Mouse (Mus musculus): ENCODE measurements around the gene Lrrc39.
"Not testable (repeated sequence)": the region's sequence is repeated elsewhere in the genome, so short reads cannot be mapped to it uniquely, and the experiment has no call there.

Lrrc39 gene

DNA sequence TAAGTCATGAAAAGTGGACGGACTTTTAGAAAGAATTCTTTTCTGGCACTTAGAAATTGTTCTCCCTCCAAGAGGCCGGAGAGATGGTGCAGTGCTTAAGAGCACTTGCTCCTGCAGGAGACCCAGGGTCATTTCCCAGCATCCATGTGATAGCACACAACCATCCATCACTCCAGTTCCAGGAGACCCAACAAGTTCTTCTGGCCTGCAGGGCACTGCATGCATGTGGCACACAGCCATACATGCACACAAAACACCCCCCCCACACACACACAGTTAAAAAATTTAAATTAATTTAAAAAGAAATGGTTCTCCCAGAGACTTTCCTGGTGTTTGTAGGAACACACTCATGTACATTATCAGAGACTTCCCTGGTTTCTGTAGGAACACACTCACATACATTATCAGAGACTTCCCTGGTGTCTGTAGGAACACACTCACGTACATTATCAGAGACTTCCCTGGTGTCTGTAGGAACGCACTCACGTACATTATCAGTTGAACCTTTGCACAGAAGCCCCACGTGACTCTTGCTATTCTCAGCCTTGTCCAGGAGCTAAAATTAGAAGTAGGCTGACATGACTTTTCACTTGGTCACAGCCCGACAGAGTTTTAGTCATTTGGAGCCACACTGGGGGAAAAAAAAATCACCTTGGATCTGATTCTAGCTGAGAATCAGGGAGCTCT, at the start of gene Lrrc39:
Lrrc39 (plus strand) TSS at position 566 of the 687 bp plus-strand sequence.
- DNase-seq (ENCODE audit: low spot score) = no peak

- no peak for DNase-seq (ENCODE audit: low spot score)
Observed at GRCm38 (mm10) chr3:116520141-116520761, 42.5 kb upstream of the Lrrc39 start.

- no peak for DNase-seq (ENCODE audit: low spot score)
Observed at GRCm38 (mm10) chr3:116529741-116530140, 33.0 kb upstream of the Lrrc39 start.

- DNase-seq (ENCODE audit: low spot score) = no peak
Observed at GRCm38 (mm10) chr3:116530826-116531225, 31.9 kb upstream of the Lrrc39 start.

GRCm38 (mm10) chr3:116536428-116537199, 26.2 kb upstream of the Lrrc39 start:
- DNase-seq (ENCODE audit: low spot score) = no peak

- no peak for DNase-seq (ENCODE audit: low spot score)
Observed at GRCm38 (mm10) chr3:116537200-116537573, 25.6 kb upstream of the Lrrc39 start.

GRCm38 (mm10) chr3:116542070-116542469, 20.7 kb upstream of the Lrrc39 start:
- DNase-seq (ENCODE audit: low spot score) = no peak

DNA sequence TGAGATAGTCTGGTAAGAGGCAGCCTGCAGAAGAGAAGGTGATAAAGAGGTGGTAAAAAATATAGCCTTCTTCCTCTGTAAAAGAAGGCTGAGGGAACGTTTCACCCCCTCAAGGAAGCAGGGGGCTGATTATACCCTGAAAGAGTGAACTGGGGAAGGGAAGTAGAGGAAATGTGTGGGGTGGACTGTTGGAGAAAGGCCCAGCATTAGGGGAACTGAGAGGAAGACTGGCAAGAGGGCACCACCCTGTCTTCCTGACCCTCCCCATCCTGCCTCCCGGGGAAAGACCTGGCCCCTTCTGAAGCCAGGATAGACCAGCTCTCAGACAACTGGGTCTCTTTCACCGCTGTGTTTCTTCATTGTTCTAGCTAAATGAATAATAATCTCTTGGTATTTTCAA, 20.2 kb upstream of the Lrrc39 start:
- DNase-seq (ENCODE audit: low spot score) = no peak

DNA sequence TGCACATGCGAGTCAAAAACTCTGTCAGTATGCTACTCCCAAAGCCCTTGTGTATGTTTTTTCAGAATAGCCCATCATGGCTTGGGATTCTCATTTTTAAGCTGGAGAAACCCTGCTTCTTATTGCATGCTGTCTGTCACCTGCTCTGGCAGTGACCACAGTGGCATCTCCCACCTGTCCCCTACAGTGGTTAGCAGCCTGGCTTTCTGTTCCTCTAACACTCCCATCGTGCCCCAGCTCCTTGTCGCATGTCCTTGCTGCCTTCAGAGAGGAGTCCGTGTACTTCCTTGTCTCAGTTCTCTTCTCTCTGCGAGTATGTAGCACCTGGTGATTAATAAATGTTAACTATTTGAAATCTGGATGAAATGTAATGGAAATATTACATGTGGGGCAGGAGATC, 15.3 kb upstream of the Lrrc39 start:
- DNase-seq (ENCODE audit: low spot score) = no peak

DNA sequence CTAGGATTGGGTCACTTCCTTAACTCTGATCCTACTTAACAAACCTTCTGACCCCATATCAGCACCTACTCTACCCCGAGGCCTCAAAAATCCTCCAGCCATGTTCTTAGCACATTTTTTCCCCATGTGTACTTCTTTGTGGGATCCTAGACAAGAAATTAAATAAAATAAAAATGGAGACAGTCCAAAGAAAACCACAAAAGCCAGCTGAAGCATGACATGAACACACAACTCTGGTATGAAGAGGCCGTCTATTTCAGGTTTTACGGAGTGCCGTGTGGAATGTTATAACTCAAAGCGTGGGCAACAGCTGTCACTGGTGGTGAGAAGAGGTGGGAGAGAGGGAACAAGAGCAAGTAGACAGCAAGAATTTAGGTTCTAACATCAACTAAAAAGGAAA, 11.4 kb upstream of the Lrrc39 start:
- DNase-seq (ENCODE audit: low spot score) = no peak

DNA sequence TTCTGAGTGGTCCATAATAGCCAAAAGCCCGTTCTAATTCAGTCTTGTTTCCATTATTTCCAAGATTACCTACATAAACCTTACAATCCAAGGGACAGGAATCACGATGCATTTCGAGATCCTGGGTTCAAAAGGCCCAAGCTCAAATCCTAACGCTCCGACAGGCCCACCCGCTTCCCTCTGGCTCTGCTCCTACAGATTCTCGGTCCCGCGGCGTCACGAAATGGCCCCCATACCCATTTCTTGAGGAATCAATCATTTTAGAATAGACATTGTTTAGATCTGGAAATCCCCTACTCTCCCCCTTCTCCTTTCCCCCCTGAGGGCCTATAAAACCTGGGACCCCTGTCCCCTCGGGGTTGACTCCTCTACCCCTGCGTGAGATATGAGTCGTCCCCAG, 1.5 kb upstream of the Lrrc39 start:
- not testable (repeated sequence) for DNase-seq (ENCODE audit: low spot score)

- DNase-seq (ENCODE audit: low spot score) = no peak
Observed at GRCm38 (mm10) chr3:116563095-116563492, 321 bp downstream of the Lrrc39 start.

GRCm38 (mm10) chr3:116570628-116571027, 7.9 kb downstream of the Lrrc39 start:
- DNase-seq (ENCODE audit: low spot score) = no peak

GRCm38 (mm10) chr3:116577286-116577685, 14.5 kb downstream of the Lrrc39 start:
- DNase-seq (ENCODE audit: low spot score) = no peak

- DNase-seq (ENCODE audit: low spot score) = peak; percentile 30
Observed at GRCm38 (mm10) chr3:116582201-116582600, 19.4 kb downstream of the Lrrc39 start.

DNA sequence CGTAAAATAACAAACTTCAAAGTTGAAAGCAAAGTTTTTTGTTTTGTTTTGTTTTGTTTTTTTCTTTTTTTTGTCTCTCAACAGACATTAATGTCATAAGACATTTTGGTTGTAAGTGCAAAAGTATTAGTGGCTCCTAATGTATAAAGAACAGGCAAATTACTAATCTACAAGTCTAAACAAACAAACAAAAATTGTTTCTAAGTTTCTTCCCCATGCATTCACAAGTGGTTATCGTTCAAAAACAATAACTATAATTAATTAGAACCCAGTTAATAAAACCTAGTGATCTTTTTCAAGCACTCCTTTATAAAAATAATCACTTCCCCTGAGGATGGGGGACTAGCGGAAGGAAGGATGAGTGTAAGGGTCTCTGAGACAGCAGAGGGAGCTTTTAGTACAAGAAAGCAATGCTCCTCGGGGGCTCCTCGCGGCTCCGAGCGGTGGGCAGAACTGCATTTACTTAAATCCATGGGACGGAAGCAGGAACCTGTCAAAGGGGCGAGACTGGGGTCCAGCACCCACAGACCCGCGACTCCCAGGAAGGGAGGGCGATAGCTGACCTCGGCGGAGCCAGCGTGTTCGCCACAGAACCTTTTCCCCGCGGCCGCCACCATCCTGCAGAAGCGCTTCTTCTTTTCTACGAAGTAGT, 31.4 kb downstream of the Lrrc39 start:
- DNase-seq (ENCODE audit: low spot score) = no peak

DNA sequence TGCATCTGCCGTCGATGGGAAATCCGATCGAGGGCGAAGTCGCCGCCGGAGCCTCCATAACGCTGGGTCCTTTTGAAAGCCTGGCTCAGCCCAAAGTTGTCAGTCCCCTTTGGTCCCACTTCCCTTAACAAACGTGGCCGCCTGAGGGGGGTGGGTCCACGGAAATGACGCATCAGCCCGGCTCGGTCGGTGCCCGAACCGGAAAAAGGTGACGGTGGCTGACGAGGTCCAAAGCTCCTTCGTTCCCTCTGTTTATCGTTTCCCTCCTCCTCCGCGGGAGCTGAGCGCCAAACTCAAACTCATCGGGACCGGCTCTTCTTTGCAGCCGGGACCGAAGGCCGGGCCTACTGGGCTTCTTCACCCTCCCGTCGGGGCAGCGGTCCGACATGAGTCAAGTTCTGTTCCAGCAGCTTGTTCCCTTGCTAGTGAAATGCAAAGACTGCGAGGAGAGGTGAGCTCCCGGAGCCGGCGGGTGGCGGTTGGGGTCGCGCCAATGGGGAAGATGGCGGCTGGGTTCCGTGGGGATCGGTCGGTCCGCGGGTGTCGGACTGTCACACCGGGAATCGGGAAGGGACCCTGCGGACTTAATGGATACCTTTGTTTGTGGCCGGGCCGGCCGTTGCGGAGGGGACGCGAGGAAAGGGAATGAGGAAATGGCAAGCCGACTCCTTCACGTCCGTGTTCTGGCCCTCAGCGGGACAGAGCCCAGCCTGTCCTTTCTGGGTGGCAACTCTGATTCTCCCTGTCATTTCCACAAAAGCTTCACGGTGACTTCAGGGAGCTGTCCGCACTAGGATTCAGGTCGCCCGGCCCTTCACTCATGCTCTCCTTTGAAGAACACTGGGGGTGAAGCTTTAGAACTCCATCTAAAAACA, 32.2 kb downstream of the Lrrc39 start, which contains the start of gene Sass6:
Sass6 (plus strand) TSS at position 255 of the 875 bp plus-strand sequence.
- peak; percentile 92 for DNase-seq (ENCODE audit: low spot score)

DNA sequence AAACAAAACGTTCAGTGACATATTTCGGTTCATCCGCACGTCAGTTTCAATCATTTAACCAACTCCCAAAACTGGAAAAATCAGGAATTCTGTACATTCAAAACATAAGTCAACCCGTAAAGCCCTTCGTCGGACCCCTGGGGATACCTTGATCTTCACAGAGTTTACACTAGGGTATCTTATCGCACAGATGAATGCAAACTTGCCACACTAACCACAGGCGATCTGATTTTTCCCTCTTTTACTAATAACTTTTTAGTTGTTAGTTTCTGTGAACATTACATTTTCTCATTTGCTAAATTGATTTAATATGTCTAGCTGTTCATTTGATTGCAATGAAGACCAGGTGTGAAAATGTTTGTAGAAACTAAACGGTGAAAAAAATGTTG, 32.8 kb downstream of the Lrrc39 start:
- no peak for DNase-seq (ENCODE audit: low spot score)

DNA sequence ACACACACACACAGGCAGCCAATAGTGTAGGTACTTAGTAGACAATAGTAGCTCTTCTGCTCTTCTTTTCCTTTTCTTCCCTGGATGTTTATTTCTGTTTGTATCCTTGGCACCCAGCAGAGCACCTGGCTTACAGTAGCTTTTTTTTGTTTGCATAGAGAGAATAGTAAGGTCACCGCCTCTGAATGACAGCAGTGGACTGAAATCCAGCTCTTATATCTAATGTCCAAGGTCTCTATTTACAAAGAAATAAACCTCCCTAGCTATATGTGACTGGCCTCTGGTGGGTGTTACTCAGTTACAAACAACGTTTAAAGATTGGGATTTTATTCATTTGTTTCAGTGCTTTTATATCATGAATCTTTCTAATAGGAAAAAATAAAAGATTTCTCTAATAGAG, 36.9 kb downstream of the Lrrc39 start:
- DNase-seq (ENCODE audit: low spot score) = no peak

GRCm38 (mm10) chr3:116601005-116601404, 38.2 kb downstream of the Lrrc39 start:
- DNase-seq (ENCODE audit: low spot score) = no peak

DNA sequence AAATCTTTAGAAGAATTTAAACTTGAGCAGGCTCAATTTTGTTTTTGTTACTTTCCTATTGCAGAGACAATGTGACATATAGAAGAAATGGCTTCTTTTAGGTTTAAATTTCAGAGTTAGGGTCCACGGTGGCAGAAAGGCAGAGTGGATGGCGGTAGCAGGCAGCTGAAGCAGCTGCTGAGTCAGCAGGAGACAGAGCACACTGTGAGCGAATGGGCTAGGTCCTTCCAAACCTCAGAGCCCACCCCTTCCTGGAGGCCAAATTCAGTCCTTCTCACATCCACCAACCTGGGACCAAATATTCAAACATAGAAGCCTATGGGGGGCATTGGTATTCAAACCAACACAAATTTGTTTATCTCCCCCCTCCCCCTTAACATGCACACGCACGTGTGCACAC, 39.0 kb downstream of the Lrrc39 start:
- DNase-seq (ENCODE audit: low spot score) = no peak

GRCm38 (mm10) chr3:116604570-116604969, 41.8 kb downstream of the Lrrc39 start:
- no peak for DNase-seq (ENCODE audit: low spot score)

All from left cerebral cortex, adult 11 months (tissue).